In genomic region chr4:133519369-133519665, GRCm38 (mm10) we compare ENCODE assay signal across 9 mouse cellular contexts. TPM values are rescaled to one million over a fixed set of nuclear protein-coding genes. Genes with fewer than 3 reads are reported as not detected.
DNase-seq lines count a peak whose midpoint lies in the region; ATAC-seq and TF ChIP-seq lines count a peak whose summit lies in the region.
"Had no signal": no experiment of that assay in that cellular context is flagged by ENCODE, and none has a peak within 500 bp of the region (broad histone marks: within the 10 kb centered on the region; RNA-seq: fewer than 3 reads in every experiment).

No protein-coding gene starts in this region.

- H3K4me2 ChIP-seq in limb, embryonic 11.5 days (ENCODE audit: low read depth, severe bottlenecking): peak overlapping the region; percentile 52
- H3K4me2 ChIP-seq in stomach, embryonic 16.5 days (ENCODE audit: low read depth, low read length): peak overlapping the region; percentile 44

- TF ChIP-seq POLR2A in spleen, adult 2 months (IDR thresholded peaks at IDR 0.05; ENCODE audit: low read depth, low read length): no peak

- TF ChIP-seq CTCF in spleen, adult 2 months (IDR thresholded peaks at IDR 0.05; ENCODE audit: extremely low read depth, insufficient read depth, insufficient read length, insufficient replicate concordance): no peak

- no peaks in the 10 kb centered on the region for H3K9me3 ChIP-seq in limb, embryonic 11.5 days (ENCODE audit: control insufficient read depth, low read length)
- no peaks in the 10 kb centered on the region for H3K9me3 ChIP-seq in stomach, embryonic 16.5 days (replicated peaks; ENCODE audit: control insufficient read depth, low read length)

- ATAC-seq in limb, embryonic 11.5 days (ENCODE audit: insufficient number of reproducible peaks, low FRiP score, low TSS enrichment, low read depth): no peak
- no peak for ATAC-seq in stomach, embryonic 16.5 days (ENCODE audit: insufficient read depth, low FRiP score)

- peak overlapping the region; percentile 1; the same call in 1 of the 2 replicates for H3K9ac ChIP-seq in limb, embryonic 11.5 days (ENCODE audit: low read length)
- H3K9ac ChIP-seq in stomach, embryonic 16.5 days (ENCODE audit: low read length): peak overlapping the region; percentile 84

- peak; percentile 53 for DNase-seq in adrenal gland, postnatal 10 days
- DNase-seq in adrenal gland, adult 8-10 months: no peak
- no peak for DNase-seq in spleen, adult 2 months (ENCODE audit: low read depth in 1 of 2, low spot score in 2 of 2)
- DNase-seq in spleen, postnatal 36 days (ENCODE audit: low spot score in 2 of 2): no peak
- DNase-seq in limb, embryonic 11.5 days (ENCODE audit: low spot score): no peak
- no peak for DNase-seq in frontal cortex, postnatal 36 days (ENCODE audit: low spot score in 2 of 2)
- DNase-seq in thymus, postnatal 36 days: no peak
- DNase-seq: cerebellum, adult 18-20 months had no signal

- no peak overlapping the region for H3K27ac ChIP-seq in spleen, adult 2 months (ENCODE audit: insufficient read depth, low read length)
- no peak overlapping the region for H3K27ac ChIP-seq in limb, embryonic 11.5 days (replicated peaks; ENCODE audit: low read depth, low read length)
- H3K27ac ChIP-seq in stomach, embryonic 16.5 days (ENCODE audit: low read length): peak overlapping the region; percentile 48; the same call in 1 of the 2 replicates

- peaks cover 7% of the 10 kb centered on the region; the same call in 1 of the 2 replicates for H3K4me1 ChIP-seq in spleen, adult 2 months (ENCODE audit: control insufficient read depth, insufficient read depth, insufficient read length)
- H3K4me1 ChIP-seq in limb, embryonic 11.5 days (ENCODE audit: control insufficient read depth, insufficient read depth, low read length): no peaks in the 10 kb centered on the region
- peaks cover 8% of the 10 kb centered on the region for H3K4me1 ChIP-seq in stomach, embryonic 16.5 days (ENCODE audit: control insufficient read depth, insufficient read depth, low read length)

- H3K36me3 ChIP-seq in spleen, adult 2 months (ENCODE audit: control insufficient read depth, insufficient read depth, low read length): no peaks in the 10 kb centered on the region
- no peaks in the 10 kb centered on the region for H3K36me3 ChIP-seq in limb, embryonic 11.5 days (ENCODE audit: control insufficient read depth, insufficient read depth, low read length)
- H3K36me3 ChIP-seq in stomach, embryonic 16.5 days (ENCODE audit: control insufficient read depth, insufficient read depth, low read length): no peaks in the 10 kb centered on the region

- peaks cover 11% of the 10 kb centered on the region; the same call in 1 of the 2 replicates for H3K27me3 ChIP-seq in spleen, adult 2 months (ENCODE audit: control insufficient read depth, insufficient read depth, low read length)
- peaks cover 35% of the 10 kb centered on the region for H3K27me3 ChIP-seq in limb, embryonic 11.5 days (ENCODE audit: control insufficient read depth, insufficient read depth, low read length)
- peaks cover 24% of the 10 kb centered on the region for H3K27me3 ChIP-seq in stomach, embryonic 16.5 days (ENCODE audit: control insufficient read depth, insufficient read depth, low read length)

- WGBS in spleen, adult 2 months: 21% methylated on average over 25 of the region's 25 CpGs
- 6% methylated on average over 25 of the region's 25 CpGs for WGBS in limb, embryonic 11.5 days
- 4% methylated on average over 25 of the region's 25 CpGs for WGBS in stomach, embryonic 16.5 days

- peak overlapping the region; percentile 33; the same call in 1 of the 2 replicates for H3K4me3 ChIP-seq in spleen, adult 2 months (ENCODE audit: extremely low read depth, insufficient read depth, insufficient read length)
- H3K4me3 ChIP-seq in limb, embryonic 11.5 days (ENCODE audit: low read depth, low read length): peak overlapping the region; percentile 25
- peak overlapping the region; percentile 60 for H3K4me3 ChIP-seq in stomach, embryonic 16.5 days (replicated peaks; ENCODE audit: low read length)

RNA-seq across cellular contexts. Expression of gene Kdf1, which starts 0.6 kb away (rescaled TPM):
- 1 to 10 TPM; 2.1 to 3.1 TPM for total RNA-seq in adrenal gland, postnatal 10 days (2021)
- total RNA-seq in adrenal gland, adult 8-10 months (2022): 1 to 10 TPM in 3 of 4 experiments, under 1 TPM in 1; 0.90 to 5.9 (median 3.1) TPM
- 0.65 and 0.76 TPM in 2 replicates for polyA plus RNA-seq in spleen, adult 2 months (2012; rRNA removed)
- 3.8 and 5.8 TPM in 2 replicates for polyA plus RNA-seq in limb, embryonic 11.5 days (2014; fragmentation: Nextera tagmentation; extraction: Ambion mirVana)
- polyA plus RNA-seq in stomach, embryonic 16.5 days (2015; fragmentation: Nextera tagmentation; extraction: Ambion mirVana): 33.7 and 39.0 TPM in 2 replicates

RNA-seq across cellular contexts. Expression of gene Trnp1, which starts 21.0 kb away (rescaled TPM):
- total RNA-seq in adrenal gland, postnatal 10 days (2021): 1 to 10 TPM; 6.2 to 9.3 TPM
- total RNA-seq in adrenal gland, adult 8-10 months (2022): 10 to 100 TPM in 1 of 4 experiments, 1 to 10 TPM in 3; 3.1 to 10.6 (median 6.3) TPM
- 0.49 and 0.99 TPM in 2 replicates for polyA plus RNA-seq in spleen, adult 2 months (2012; rRNA removed)
- polyA plus RNA-seq in limb, embryonic 11.5 days (2014; fragmentation: Nextera tagmentation; extraction: Ambion mirVana): 1.5 and 1.9 TPM in 2 replicates
- polyA plus RNA-seq in stomach, embryonic 16.5 days (2015; fragmentation: Nextera tagmentation; extraction: Ambion mirVana): 0.50 and 0.75 TPM in 2 replicates

RNA-seq across cellular contexts. Expression of gene Nudc, which starts 26.5 kb away (rescaled TPM):
- 100 to 1,000 TPM in 1 of 2 experiments, 10 to 100 TPM in 1; 95.6 to 102 TPM for total RNA-seq in adrenal gland, postnatal 10 days (2021)
- total RNA-seq in adrenal gland, adult 8-10 months (2022): 100 to 1,000 TPM; 135 to 175 (median 167) TPM
- 28.6 and 28.7 TPM in 2 replicates for polyA plus RNA-seq in spleen, adult 2 months (2012; rRNA removed)
- 354 and 372 TPM in 2 replicates for polyA plus RNA-seq in limb, embryonic 11.5 days (2014; fragmentation: Nextera tagmentation; extraction: Ambion mirVana)
- polyA plus RNA-seq in stomach, embryonic 16.5 days (2015; fragmentation: Nextera tagmentation; extraction: Ambion mirVana): 194 and 218 TPM in 2 replicates

RNA-seq across cellular contexts. Expression of gene Nr0b2, which starts 33.9 kb away (rescaled TPM):
- 10 to 100 TPM; 18.0 to 19.3 TPM for total RNA-seq in adrenal gland, postnatal 10 days (2021)
- total RNA-seq in adrenal gland, adult 8-10 months (2022): 10 to 100 TPM; 39.6 to 62.0 (median 48.8) TPM
- 3.2 and 4.0 TPM in 2 replicates for polyA plus RNA-seq in spleen, adult 2 months (2012; rRNA removed)
- not detected in 2 replicates for polyA plus RNA-seq in limb, embryonic 11.5 days (2014; fragmentation: Nextera tagmentation; extraction: Ambion mirVana)
- 6.6 and 7.2 TPM in 2 replicates for polyA plus RNA-seq in stomach, embryonic 16.5 days (2015; fragmentation: Nextera tagmentation; extraction: Ambion mirVana)

RNA-seq across cellular contexts. Expression of gene Tent5b, which starts 39.4 kb away (rescaled TPM):
- 1 to 10 TPM in 1 of 2 experiments, under 1 TPM in 1; 0.58 to 1.2 TPM for total RNA-seq in adrenal gland, postnatal 10 days (2021)
- 10 to 100 TPM in 2 of 4 experiments, 1 to 10 TPM in 2; 1.1 to 14.5 (median 6.0) TPM for total RNA-seq in adrenal gland, adult 8-10 months (2022)
- 0.30 and 0.31 TPM in 2 replicates for polyA plus RNA-seq in spleen, adult 2 months (2012; rRNA removed)
- 0.51 and 0.71 TPM in 2 replicates for polyA plus RNA-seq in limb, embryonic 11.5 days (2014; fragmentation: Nextera tagmentation; extraction: Ambion mirVana)
- 7.9 and 12.6 TPM in 2 replicates for polyA plus RNA-seq in stomach, embryonic 16.5 days (2015; fragmentation: Nextera tagmentation; extraction: Ambion mirVana)
